Mouse (Mus musculus): ENCODE data around the gene Themis. TPM values are rescaled to one million over a fixed set of nuclear protein-coding genes. Genes with fewer than 3 reads are reported as not detected.

Gene Themis
- polyA plus RNA-seq, 1 experiment from 2014 or later, result not detected

GRCm38 (mm10) chr10:28673931-28674330 lies 5.8 kb downstream of the Themis start:
- Histone ChIP-seq H3K4me2 (replicated peaks) (no peak overlapping the region), H3K4me3 (replicated peaks; ENCODE audit: low read length) (no peak overlapping the region), H3K36me3 (replicated peaks; ENCODE audit: control insufficient read depth, insufficient read depth) (no peaks in the 10 kb centered on the region), H3K9ac (no peak overlapping the region), H3K27ac (no peak overlapping the region), H3K9me3 (ENCODE audit: control insufficient read depth, low read length) (no peaks in the 10 kb centered on the region), H3K27me3 (ENCODE audit: control insufficient read depth, insufficient read depth, low read length) (no peaks in the 10 kb centered on the region), H3K4me1 (replicated peaks; ENCODE audit: control insufficient read depth, insufficient read depth, low read length) (no peaks in the 10 kb centered on the region)
- ATAC-seq (ENCODE audit: low FRiP score) (no peak), DNase-seq (ENCODE audit: low spot score) (no peak)
- WGBS, result 89% methylated on average over 3 of the region's 3 CpGs

- H3K4me1 ChIP-seq (replicated peaks; ENCODE audit: control insufficient read depth, insufficient read depth, low read length), result no peaks in the 10 kb centered on the region
- no peak overlapping the region for H3K9ac ChIP-seq
- H3K4me2 ChIP-seq (replicated peaks), result no peak overlapping the region
- no peaks in the 10 kb centered on the region for H3K36me3 ChIP-seq (replicated peaks; ENCODE audit: control insufficient read depth, insufficient read depth)
- DNase-seq (ENCODE audit: low spot score) (no peak), ATAC-seq (ENCODE audit: low FRiP score) (no peak)
- H3K9me3 ChIP-seq (ENCODE audit: control insufficient read depth, low read length), result no peaks in the 10 kb centered on the region
- H3K27me3 ChIP-seq (ENCODE audit: control insufficient read depth, insufficient read depth, low read length), result no peaks in the 10 kb centered on the region
- WGBS, result 81% methylated on average over 2 of the region's 2 CpGs
- no peak overlapping the region for H3K27ac ChIP-seq
- no peak overlapping the region for H3K4me3 ChIP-seq (replicated peaks; ENCODE audit: low read length)
These were observed 7.2 kb downstream of the Themis start for GRCm38 (mm10) chr10:28675337-28675736.

- no peak for DNase-seq (ENCODE audit: low spot score)
- no peaks in the 10 kb centered on the region for H3K36me3 ChIP-seq (replicated peaks; ENCODE audit: control insufficient read depth, insufficient read depth)
- no peaks in the 10 kb centered on the region for H3K9me3 ChIP-seq (ENCODE audit: control insufficient read depth, low read length)
- H3K9ac ChIP-seq, result no peak overlapping the region
- H3K27ac ChIP-seq, result no peak overlapping the region
- ATAC-seq (ENCODE audit: low FRiP score), result no peak
- WGBS, result 94% methylated on average over 6 of the region's 6 CpGs
- H3K4me1 ChIP-seq (replicated peaks; ENCODE audit: control insufficient read depth, insufficient read depth, low read length), result no peaks in the 10 kb centered on the region
- H3K4me3 ChIP-seq (replicated peaks; ENCODE audit: low read length), result no peak overlapping the region
- no peaks in the 10 kb centered on the region for H3K27me3 ChIP-seq (ENCODE audit: control insufficient read depth, insufficient read depth, low read length)
- no peak overlapping the region for H3K4me2 ChIP-seq (replicated peaks)
These were observed 26.8 kb downstream of the Themis start for GRCm38 (mm10) chr10:28694981-28695380.

GRCm38 (mm10) chr10:28696032-28696431 lies 27.9 kb downstream of the Themis start:
- H3K36me3 ChIP-seq (replicated peaks; ENCODE audit: control insufficient read depth, insufficient read depth), result no peaks in the 10 kb centered on the region
- no peaks in the 10 kb centered on the region for H3K4me1 ChIP-seq (replicated peaks; ENCODE audit: control insufficient read depth, insufficient read depth, low read length)
- H3K9ac ChIP-seq, result no peak overlapping the region
- H3K9me3 ChIP-seq (ENCODE audit: control insufficient read depth, low read length), result no peaks in the 10 kb centered on the region
- H3K4me2 ChIP-seq (replicated peaks), result no peak overlapping the region
- H3K27ac ChIP-seq, result no peak overlapping the region
- whole genome bisulfite sequencing, result 100% methylated on average over 1 of the region's 1 CpGs
- no peaks in the 10 kb centered on the region for H3K27me3 ChIP-seq (ENCODE audit: control insufficient read depth, insufficient read depth, low read length)
- DNase-seq (ENCODE audit: low spot score) (no peak), ATAC-seq (ENCODE audit: low FRiP score) (no peak)
- H3K4me3 ChIP-seq (replicated peaks; ENCODE audit: low read length), result no peak overlapping the region

GRCm38 (mm10) chr10:28698175-28698574 lies 30.0 kb downstream of the Themis start:
- no peak overlapping the region for H3K9ac ChIP-seq
- H3K4me3 ChIP-seq (replicated peaks; ENCODE audit: low read length), result no peak overlapping the region
- ATAC-seq (ENCODE audit: low FRiP score), result no peak
- H3K4me2 ChIP-seq (replicated peaks), result no peak overlapping the region
- H3K9me3 ChIP-seq (ENCODE audit: control insufficient read depth, low read length), result no peaks in the 10 kb centered on the region
- H3K27ac ChIP-seq, result no peak overlapping the region
- H3K27me3 ChIP-seq (ENCODE audit: control insufficient read depth, insufficient read depth, low read length), result no peaks in the 10 kb centered on the region
- H3K4me1 ChIP-seq (replicated peaks; ENCODE audit: control insufficient read depth, insufficient read depth, low read length), result no peaks in the 10 kb centered on the region
- H3K36me3 ChIP-seq (replicated peaks; ENCODE audit: control insufficient read depth, insufficient read depth), result no peaks in the 10 kb centered on the region
- DNase-seq (ENCODE audit: low spot score), result no peak

DNA sequence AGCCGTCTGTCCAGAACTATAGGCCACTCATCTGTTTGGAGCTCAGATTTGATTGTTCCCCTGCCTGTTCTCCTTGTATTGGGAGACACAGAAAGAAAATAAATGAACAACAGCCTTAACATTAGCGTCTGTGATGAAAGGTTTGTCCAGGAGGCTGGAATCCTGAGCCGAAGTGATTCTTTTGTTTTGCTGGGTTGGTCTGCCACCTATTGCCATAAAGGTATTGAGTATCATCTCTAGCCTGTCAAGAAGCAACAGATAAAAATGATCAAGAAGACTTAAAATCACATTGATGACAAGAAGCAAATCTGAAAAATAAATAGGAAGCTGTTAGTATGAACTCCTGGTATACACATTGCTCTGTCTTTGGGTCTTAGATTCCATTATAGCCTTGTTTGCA lies 53.7 kb downstream of the Themis start:
- 64% methylated on average over 3 of the region's 3 CpGs for WGBS
- no peak overlapping the region for H3K4me2 ChIP-seq (replicated peaks)

DNA sequence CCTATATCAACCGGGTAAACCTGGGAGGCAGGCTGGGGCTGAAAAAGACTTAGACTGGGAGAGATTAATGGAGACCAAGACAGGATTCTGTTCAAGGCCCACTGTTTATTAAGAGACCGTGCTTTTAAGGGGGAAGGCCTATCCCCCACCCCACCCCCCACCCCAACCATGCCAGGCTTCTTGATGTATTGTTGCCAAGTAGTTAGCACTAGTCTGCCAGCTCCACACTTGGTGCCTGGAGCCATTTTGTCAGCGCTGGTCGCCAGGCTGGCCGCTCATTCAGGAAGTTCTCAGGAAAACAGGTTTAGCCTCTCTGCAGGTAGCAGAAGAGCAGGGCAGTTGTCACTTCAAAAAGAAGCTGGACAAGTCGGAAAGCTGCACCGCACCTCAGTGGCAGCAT lies 55.1 kb downstream of the Themis start:
- no peak for DNase-seq (ENCODE audit: low spot score)
- no peaks in the 10 kb centered on the region for H3K27me3 ChIP-seq (ENCODE audit: control insufficient read depth, insufficient read depth, low read length)
- H3K9ac ChIP-seq, result no peak overlapping the region
- H3K36me3 ChIP-seq (replicated peaks; ENCODE audit: control insufficient read depth, insufficient read depth), result no peaks in the 10 kb centered on the region
- no peak overlapping the region for H3K4me2 ChIP-seq (replicated peaks)
- no peaks in the 10 kb centered on the region for H3K4me1 ChIP-seq (replicated peaks; ENCODE audit: control insufficient read depth, insufficient read depth, low read length)
- H3K9me3 ChIP-seq (ENCODE audit: control insufficient read depth, low read length), result no peaks in the 10 kb centered on the region
- WGBS, result 91% methylated on average over 7 of the region's 7 CpGs
- no peak for ATAC-seq (ENCODE audit: low FRiP score)
- no peak overlapping the region for H3K4me3 ChIP-seq (replicated peaks; ENCODE audit: low read length)
- H3K27ac ChIP-seq, result no peak overlapping the region

More for the DNA sequence above, 53.7 kb downstream of the Themis start:
- H3K27ac ChIP-seq, result no peak overlapping the region
- H3K36me3 ChIP-seq (replicated peaks; ENCODE audit: control insufficient read depth, insufficient read depth), result no peaks in the 10 kb centered on the region
- H3K4me3 ChIP-seq (replicated peaks; ENCODE audit: low read length), result no peak overlapping the region
- no peak for DNase-seq (ENCODE audit: low spot score)
- ATAC-seq (ENCODE audit: low FRiP score), result no peak
- H3K9ac ChIP-seq, result no peak overlapping the region
- H3K4me1 ChIP-seq (replicated peaks; ENCODE audit: control insufficient read depth, insufficient read depth, low read length), result no peaks in the 10 kb centered on the region
- H3K27me3 ChIP-seq (ENCODE audit: control insufficient read depth, insufficient read depth, low read length), result no peaks in the 10 kb centered on the region
- H3K9me3 ChIP-seq (ENCODE audit: control insufficient read depth, low read length), result no peaks in the 10 kb centered on the region

GRCm38 (mm10) chr10:28730122-28730521 lies 62.0 kb downstream of the Themis start:
- H3K36me3 ChIP-seq (replicated peaks; ENCODE audit: control insufficient read depth, insufficient read depth), result no peaks in the 10 kb centered on the region
- H3K4me1 ChIP-seq (replicated peaks; ENCODE audit: control insufficient read depth, insufficient read depth, low read length), result no peaks in the 10 kb centered on the region
- no peak overlapping the region for H3K27ac ChIP-seq
- DNase-seq (ENCODE audit: low spot score), result peak; percentile 42
- WGBS, result 7% methylated on average over 2 of the region's 2 CpGs
- H3K9me3 ChIP-seq (ENCODE audit: control insufficient read depth, low read length), result no peaks in the 10 kb centered on the region
- H3K27me3 ChIP-seq (ENCODE audit: control insufficient read depth, insufficient read depth, low read length), result no peaks in the 10 kb centered on the region
- no peak overlapping the region for H3K4me2 ChIP-seq (replicated peaks)
- H3K4me3 ChIP-seq (replicated peaks; ENCODE audit: low read length), result no peak overlapping the region
- ATAC-seq (ENCODE audit: low FRiP score), result peak; percentile 55; the same call in 1 of the 2 replicates
- H3K9ac ChIP-seq, result no peak overlapping the region

- H3K27ac ChIP-seq, result no peak overlapping the region
- 88% methylated on average over 1 of the region's 1 CpGs for WGBS
- DNase-seq (ENCODE audit: low spot score) (no peak), ATAC-seq (ENCODE audit: low FRiP score) (no peak)
- H3K27me3 ChIP-seq (ENCODE audit: control insufficient read depth, insufficient read depth, low read length), result no peaks in the 10 kb centered on the region
- no peaks in the 10 kb centered on the region for H3K36me3 ChIP-seq (replicated peaks; ENCODE audit: control insufficient read depth, insufficient read depth)
- no peaks in the 10 kb centered on the region for H3K9me3 ChIP-seq (ENCODE audit: control insufficient read depth, low read length)
- no peak overlapping the region for H3K9ac ChIP-seq
- no peaks in the 10 kb centered on the region for H3K4me1 ChIP-seq (replicated peaks; ENCODE audit: control insufficient read depth, insufficient read depth, low read length)
- no peak overlapping the region for H3K4me2 ChIP-seq (replicated peaks)
- H3K4me3 ChIP-seq (replicated peaks; ENCODE audit: low read length), result no peak overlapping the region
These were observed 69.8 kb downstream of the Themis start for GRCm38 (mm10) chr10:28737953-28738352.

- Histone ChIP-seq H3K27ac (no peak overlapping the region), H3K4me1 (replicated peaks; ENCODE audit: control insufficient read depth, insufficient read depth, low read length) (no peaks in the 10 kb centered on the region), H3K9me3 (ENCODE audit: control insufficient read depth, low read length) (no peaks in the 10 kb centered on the region), H3K36me3 (replicated peaks; ENCODE audit: control insufficient read depth, insufficient read depth) (no peaks in the 10 kb centered on the region), H3K27me3 (ENCODE audit: control insufficient read depth, insufficient read depth, low read length) (no peaks in the 10 kb centered on the region), H3K4me3 (replicated peaks; ENCODE audit: low read length) (no peak overlapping the region), H3K4me2 (replicated peaks) (no peak overlapping the region), H3K9ac (no peak overlapping the region)
- DNase-seq (ENCODE audit: low spot score) (no peak), ATAC-seq (ENCODE audit: low FRiP score) (no peak)
These were observed 78.3 kb downstream of the Themis start for GRCm38 (mm10) chr10:28746426-28746825.

Data from hindbrain, embryonic 14.5 days (tissue).